Mouse (Mus musculus) brain, embryonic 14.5 days (tissue): ENCODE data around the gene Lgals8. TPM values are rescaled to one million over a fixed set of nuclear protein-coding genes. Genes with fewer than 3 reads are reported as not detected.

Experiments used
- DNase-seq: peaks from one replicate; pipeline ENCODE4 v3.0.0-alpha.2; 2011; ENCODE audit warnings: low read depth
- CTCF ChIP-seq: fragments of 200-500 bp; IDR thresholded peaks from 2 replicates; pipeline ENCODE4 v1.5.1; 2012; ENCODE audit warnings: inconsistent platforms, mild to moderate bottlenecking, moderate library complexity, borderline replicate concordance; ENCODE audit not compliant: insufficient read depth, insufficient read length; ENCODE audit errors: extremely low read depth
- POLR2A ChIP-seq: fragments of 200-500 bp; IDR thresholded peaks from 2 replicates; pipeline ENCODE4 v1.6.1; 2012; ENCODE audit warnings: mild to moderate bottlenecking, inconsistent platforms, borderline replicate concordance; ENCODE audit not compliant: poor library complexity, insufficient read depth, insufficient read length, severe bottlenecking; ENCODE audit errors: extremely low read depth
- polyA plus RNA-seq: library from polyadenylated mRNA; depleted of rRNA; stranded (reverse); fragments of >200 nt; gene quantifications from 2 replicates; pipeline ENCODE4 v1.2.3, GENCODE M21; 2012; rRNA removed

The Lgals8 gene
- 20.0 and 22.7 TPM in 2 replicates for polyA plus RNA-seq

DNA sequence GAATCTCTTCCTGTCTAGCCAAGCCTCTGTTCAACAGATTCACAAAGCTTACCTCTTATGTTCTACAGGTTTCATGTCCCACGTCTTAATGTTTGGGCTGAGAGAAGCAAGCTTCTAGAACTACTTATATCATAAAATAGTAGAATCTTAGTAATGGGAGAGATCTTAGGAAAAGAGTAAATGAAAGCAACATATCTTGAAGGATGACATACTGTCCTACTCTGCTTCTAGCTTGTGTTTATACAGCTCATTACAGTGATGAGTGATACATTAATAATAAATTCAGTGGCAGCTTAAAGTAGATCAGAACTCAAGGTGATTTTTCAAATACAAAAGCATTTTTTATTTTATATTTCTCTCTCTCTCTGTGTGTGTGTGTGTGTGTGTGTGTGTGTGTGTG lies at the start of gene Lgals8:
Gene Lgals8, minus strand, starts transcription at position 101 of the 400 bp plus-strand sequence.
- TF ChIP-seq CTCF (no peak), POLR2A (no peak)
- no peak for DNase-seq

DNA sequence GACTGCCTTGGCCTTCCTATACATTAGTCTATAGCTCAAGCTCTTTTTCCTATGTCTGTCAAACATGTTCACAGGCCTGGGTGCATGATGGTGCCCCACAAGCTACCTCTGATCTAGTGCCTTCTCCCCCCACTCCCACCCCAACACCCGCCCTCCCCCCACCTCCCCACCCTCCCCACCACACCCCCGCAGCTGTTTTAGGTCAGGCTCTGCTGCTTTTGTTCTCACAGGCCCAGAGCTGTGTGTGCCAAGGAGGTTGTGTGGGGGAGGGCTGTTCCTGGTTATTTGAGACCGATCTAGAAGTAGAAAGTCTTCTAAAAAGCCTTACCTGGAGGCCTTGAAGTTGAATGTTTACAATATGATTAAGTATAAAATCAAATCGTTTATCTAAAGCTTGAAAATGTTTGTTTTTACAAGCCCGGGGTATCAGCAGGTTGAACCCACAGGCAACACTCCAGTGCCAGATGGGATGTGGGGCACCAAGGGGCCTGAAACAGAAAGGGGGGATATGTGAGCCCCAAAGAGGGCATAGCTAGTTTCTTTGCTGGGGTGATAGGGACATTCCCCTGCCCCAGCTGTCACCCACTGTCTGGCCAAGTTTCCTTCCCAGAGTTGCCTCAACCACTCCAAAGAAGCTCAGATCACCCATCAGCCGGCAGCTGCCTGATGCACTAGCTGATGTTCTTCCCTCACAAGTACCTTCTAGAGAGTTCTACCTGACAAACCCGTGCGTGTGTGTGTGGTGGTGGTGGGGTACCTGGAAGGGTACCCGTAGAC lies 46.6 kb upstream of the Lgals8 start:
- no peak for TF ChIP-seq POLR2A
- DNase-seq: no peak

DNA sequence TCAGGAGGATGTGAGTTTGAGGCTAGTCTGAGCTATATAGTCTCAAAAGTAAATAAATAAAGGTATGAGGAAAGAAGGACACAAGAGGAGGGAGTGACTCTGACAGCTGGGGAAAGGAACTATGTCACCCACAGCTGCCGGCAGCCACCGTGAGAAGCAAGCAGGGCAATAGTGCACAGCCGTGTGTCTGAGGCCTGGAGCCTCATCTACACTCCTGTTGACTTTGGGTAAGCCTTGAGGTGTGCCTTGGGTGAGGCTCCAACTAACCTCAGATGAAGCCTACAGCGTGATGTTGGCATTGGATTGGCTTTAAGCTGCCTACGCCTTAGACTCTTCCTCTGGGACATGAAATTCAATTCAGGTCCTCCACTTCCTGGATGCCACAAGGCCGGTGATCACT lies 45.3 kb upstream of the Lgals8 start:
- DNase-seq: no peak
- TF ChIP-seq CTCF (no peak), POLR2A (no peak)

DNA sequence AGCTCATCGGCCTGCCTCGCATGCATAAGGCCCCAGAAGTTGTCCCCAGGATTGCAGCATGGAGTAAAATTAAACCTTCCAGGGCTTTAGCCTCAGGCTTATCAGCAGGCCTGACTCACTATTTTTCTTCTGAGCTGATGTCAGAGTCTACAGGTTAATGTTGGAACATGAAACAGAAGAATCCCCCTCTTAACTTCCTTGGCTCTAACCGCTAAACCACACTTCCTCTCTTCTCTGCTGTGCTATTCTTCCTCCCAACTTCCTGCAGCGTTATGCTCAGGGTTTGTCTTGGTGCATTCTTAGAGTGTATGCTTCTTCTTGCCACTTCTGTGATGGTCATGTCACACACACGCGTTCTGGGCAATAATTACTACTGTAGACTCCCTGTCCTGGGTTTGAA lies 42.7 kb upstream of the Lgals8 start:
- DNase-seq: no peak
- TF ChIP-seq POLR2A: no peak
- TF ChIP-seq CTCF: no peak

DNA sequence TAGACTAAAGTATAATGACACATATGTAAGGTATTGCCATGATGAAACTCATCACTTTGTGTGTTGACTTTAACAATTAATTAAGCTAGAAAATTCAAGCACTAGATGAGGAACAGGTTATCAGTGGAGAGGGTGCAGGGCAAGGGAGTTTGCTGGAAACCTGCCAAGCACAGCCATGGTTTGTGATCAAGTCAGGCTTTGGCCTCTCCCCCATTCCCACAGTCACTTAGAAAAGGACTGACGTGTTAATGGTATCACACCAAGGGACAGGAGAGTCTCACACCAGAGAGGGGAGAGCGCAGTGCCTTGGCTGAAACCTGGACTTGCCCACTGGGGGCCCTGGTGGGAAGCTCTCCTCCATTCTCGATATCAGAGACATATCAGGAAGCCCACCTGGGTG lies 40.6 kb upstream of the Lgals8 start:
- DNase-seq: no peak
- TF ChIP-seq CTCF (no peak), POLR2A (no peak)

DNA sequence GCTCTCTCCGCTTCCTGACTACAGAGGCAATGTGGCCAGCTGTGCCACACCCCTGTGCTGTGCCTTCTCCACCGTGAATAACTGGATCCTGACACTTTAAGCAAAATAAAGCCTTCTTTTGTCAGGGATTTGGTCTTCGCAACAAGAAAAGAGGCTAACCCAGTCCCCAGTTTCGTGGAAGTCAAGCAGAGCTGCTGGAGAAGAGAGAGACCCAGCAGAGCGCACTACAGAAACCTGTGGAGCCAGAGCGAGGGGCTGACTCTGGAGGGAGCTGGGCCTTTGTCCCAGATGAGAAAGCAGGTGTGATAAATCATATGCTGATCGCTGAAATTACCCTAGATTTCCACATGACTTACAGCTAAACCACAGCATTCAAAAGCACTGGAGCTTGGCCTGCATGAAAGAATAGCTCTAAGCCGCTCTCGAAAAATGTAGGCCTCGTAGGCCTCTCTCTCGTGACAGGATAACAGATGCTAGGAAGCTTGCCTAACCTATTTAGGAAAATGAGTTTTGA lies 38.6 kb upstream of the Lgals8 start:
- peak; percentile 83 for DNase-seq
- TF ChIP-seq POLR2A (no peak), CTCF (no peak)

DNA sequence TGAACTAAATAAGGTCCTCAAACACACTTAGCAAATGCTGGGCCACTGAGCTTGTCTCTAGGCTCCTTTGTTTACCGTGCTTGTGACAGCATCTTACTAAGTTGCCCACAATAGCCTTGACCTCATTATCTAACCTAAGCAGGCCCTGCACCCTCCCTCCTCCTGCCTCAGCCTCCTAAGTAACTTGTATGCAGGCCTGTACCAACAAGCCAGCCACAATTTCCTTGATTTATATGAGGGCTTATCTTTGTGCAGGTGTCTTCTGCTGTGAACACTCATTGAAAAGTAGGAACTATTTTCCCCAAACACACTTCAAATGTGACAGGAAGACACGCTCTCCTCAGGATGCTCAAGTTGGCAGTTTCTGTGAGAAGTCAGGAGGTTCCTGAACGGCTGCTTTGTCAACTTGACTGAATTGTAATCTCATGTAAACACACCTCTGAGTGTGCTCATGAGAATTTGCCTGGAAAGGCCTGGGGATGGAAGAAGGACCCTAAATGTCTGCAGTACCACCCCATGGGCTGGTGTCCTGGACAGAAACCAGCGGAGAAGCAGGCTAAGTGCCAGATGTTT lies 38.0 kb upstream of the Lgals8 start:
- TF ChIP-seq CTCF (no peak), POLR2A (no peak)

DNA sequence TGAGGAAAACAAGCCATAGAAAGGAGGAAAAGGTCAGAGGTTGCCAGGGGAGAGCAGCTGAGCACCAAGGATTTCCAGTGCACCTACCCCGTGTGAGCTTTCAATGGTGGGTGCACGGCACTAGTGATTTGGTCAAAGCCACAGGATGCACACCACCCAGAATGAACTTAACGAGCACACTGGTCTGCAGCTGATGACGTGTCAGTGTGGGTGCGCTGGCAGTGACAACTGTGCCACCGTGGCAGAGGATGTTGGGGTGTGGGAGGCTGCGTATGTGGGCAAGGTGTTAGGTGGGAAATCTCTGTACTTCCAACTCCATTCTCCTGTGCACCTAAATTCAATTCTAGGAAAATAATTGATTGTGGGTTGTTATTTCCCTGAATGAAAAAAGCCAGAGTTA lies 34.4 kb upstream of the Lgals8 start:
- no peak for TF ChIP-seq CTCF
- TF ChIP-seq POLR2A: no peak
- no peak for DNase-seq

More for the DNA sequence above, 38.0 kb upstream of the Lgals8 start:
- DNase-seq: no peak

DNA sequence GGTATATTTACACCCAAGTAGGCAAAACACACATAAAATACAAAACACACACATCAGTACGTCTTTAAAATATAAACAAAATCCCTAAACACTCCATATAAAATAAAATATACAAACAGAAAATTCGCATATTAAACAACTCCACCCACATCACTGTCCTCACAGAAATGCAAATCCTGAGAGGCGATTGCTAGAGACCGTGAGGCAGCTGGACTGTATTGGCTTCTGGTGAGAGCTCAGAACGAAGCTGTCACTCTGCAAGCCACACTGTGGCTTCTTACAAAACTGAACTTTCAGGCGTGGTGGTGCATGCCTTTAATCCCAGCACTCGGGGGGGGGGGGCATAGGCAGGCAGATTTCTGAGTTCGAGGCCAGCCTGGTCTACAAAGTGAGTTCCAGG lies 33.1 kb upstream of the Lgals8 start:
- no peak for DNase-seq
- TF ChIP-seq CTCF (no peak), POLR2A (no peak)

DNA sequence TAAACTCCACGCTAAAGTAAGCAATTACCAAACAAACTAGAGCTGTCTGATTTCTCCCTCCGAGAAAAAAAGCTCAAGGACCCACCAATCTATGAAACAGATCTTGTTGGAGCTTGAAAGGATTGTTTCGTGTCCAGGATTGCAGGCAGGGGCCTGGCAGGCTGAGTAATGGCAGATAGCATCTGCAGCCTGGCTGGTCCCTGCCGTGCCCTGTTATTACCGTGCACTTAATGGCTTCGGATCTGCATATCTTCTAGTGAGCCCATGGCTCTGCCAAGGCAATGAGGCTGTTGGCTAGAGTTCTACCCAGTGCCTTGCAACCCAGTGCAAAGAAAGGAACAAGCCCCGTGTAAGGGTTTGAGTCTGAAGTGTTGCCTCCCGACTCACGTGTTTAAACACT lies 30.0 kb upstream of the Lgals8 start:
- TF ChIP-seq POLR2A (no peak), CTCF (no peak)
- no peak for DNase-seq

DNA sequence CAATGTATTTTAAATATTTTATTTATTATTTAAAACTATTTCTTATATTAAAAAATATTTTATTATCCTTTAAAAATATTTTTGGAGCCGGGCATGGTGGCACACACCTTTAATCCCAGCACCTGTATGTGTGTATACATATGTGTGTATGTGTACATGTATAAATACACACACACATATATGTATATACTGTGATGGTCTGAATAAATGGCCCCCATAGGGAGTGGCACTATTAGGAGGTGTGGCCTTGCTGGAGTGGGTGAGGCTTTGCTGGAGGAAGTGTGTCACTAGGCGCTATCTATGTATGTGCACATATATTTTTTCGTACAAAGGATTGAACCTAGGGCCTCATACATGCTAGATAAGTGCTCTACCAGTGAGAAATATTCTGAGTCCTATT lies 27.8 kb upstream of the Lgals8 start:
- DNase-seq: no peak
- TF ChIP-seq CTCF (no peak), POLR2A (no peak)

DNA sequence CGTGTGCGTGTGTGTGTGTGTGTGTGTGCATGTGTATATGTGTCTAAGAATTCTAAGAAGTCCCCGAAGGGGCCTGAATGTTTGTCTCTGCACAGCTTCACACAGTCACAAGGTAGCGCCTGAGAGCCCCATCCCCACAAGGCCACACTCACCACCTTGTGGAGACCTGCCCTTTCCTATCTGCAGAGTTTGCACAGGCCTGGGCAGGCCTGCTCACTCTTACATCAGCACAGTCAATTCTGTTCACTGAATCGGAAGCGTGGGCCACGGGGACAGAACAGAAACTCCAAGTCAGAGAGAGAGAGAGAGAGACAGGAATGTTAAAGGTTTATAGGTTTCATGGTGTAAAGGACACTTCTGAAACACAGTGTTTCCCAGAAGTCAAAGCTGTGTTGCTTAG lies 20.9 kb upstream of the Lgals8 start:
- peak; percentile 5 for DNase-seq
- TF ChIP-seq POLR2A (no peak), CTCF (no peak)

DNA sequence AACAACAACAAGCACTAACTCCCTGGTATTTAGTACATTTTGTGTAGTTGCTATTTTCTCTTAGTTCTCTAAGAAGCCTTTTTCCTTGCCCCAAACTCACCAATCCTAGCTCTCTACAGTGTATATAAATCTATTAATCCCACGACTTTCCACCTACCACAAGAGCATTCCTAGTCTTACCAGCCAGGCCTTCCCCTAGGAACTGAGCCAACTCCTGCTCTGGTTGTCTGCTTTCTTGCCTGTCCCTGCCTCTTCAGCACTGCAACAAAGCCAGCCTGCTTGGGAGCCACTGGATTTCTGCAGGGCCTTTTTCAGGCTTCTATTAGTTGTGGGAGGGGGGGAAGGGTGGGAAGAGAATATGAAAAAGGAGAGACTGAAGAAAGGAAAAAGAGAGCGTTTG lies 20.5 kb upstream of the Lgals8 start:
- TF ChIP-seq POLR2A (no peak), CTCF (no peak)
- peak; percentile 76 for DNase-seq
